In genomic region chr14:76278751-76279450, GRCm38 (mm10) we compare ENCODE assay signal across 25 mouse cellular contexts.
DNase-seq lines count a peak whose midpoint lies in the region; ATAC-seq and TF ChIP-seq lines count a peak whose summit lies in the region.
"Had no signal": no experiment of that assay in that cellular context is flagged by ENCODE, and none has a peak within 500 bp of the region (broad histone marks: within the 10 kb centered on the region; RNA-seq: fewer than 3 reads in every experiment).

No protein-coding gene starts in this region.

- peak overlapping the region; percentile 11 for H3K4me3 ChIP-seq in megakaryocyte, embryonic 14.5 days (replicated peaks)
- H3K4me3 ChIP-seq: heart, embryonic 15.5 days; limb, embryonic 13.5 days; liver, embryonic 13.5 days; lung, embryonic 15.5 days; midbrain, embryonic 15.5 days; neural tube, embryonic 13.5 days had no signal

- peak; percentile 14 for DNase-seq in adrenal gland, postnatal 14 days
- DNase-seq in adrenal gland, adult 8-10 months, result no peak
- peak; percentile 96 for DNase-seq in Patski (ENCODE audit: low read depth, low spot score)
- no peak for DNase-seq in left cerebral cortex, postnatal 10 days (ENCODE audit: extremely low spot score in 1 of 2, low spot score in 2 of 2)
- DNase-seq in B cell, adult 2 months, result no peak
- no peak for DNase-seq in cerebellum, postnatal 25 days
- DNase-seq: cerebellum, adult 11 months; cerebellum, adult 9-11 months; gastrocnemius, postnatal 36 days; heart, postnatal 36 days; kidney, adult 9 months; kidney, postnatal 14 days; liver, embryonic 13.5 days; lung, postnatal 36 days; retina, postnatal 1 day; right cerebral cortex, postnatal 25 days; spleen, adult 18-20 months; thymus, postnatal 25 days had no signal

- H3K27me3 ChIP-seq in megakaryocyte, embryonic 14.5 days (replicated peaks), result no peaks in the 10 kb centered on the region
- no peaks in the 10 kb centered on the region for H3K27me3 ChIP-seq in Patski
- H3K27me3 ChIP-seq: heart, embryonic 15.5 days; limb, embryonic 13.5 days; liver, embryonic 13.5 days; lung, embryonic 15.5 days; midbrain, embryonic 15.5 days; neural tube, embryonic 13.5 days had no signal

- POLR2A ChIA-PET in Patski (lab: Charles Lee), result interaction anchor here (1.0 kb wide), 1 partner anchor 17 kb away, joined by 3 read pairs; no protein-coding TSS in a partner anchor

- no peak for TF ChIP-seq CTCF in Patski (IDR thresholded peaks at IDR 0.05)

- intact Hi-C loops in left cerebral cortex, postnatal 10 days (cut with DNase I), result no loop called here

- in situ Hi-C loops in Patski (cut with MboI; ENCODE audit: low pct_unique_long_range_greater_than_20kb), result no loop called here

- CTCF ChIA-PET in Patski (lab: Charles Lee), result no interaction called here

- no peak for ATAC-seq in megakaryocyte, adult 5-6 weeks (ENCODE audit: poor library complexity, severe bottlenecking)
- peak; percentile 95 for ATAC-seq in Patski
- ATAC-seq: midbrain, embryonic 15.5 days had no signal

- no peaks in the 10 kb centered on the region for H3K4me1 ChIP-seq in megakaryocyte, embryonic 14.5 days

- H3K9me3 ChIP-seq in megakaryocyte, embryonic 14.5 days, result peaks cover 19% of the 10 kb centered on the region
- H3K9me3 ChIP-seq: heart, embryonic 15.5 days; limb, embryonic 13.5 days; liver, embryonic 13.5 days; lung, embryonic 15.5 days; neural tube, embryonic 13.5 days had no signal

- no peaks in the 10 kb centered on the region for H3K36me3 ChIP-seq in megakaryocyte, embryonic 14.5 days (replicated peaks; ENCODE audit: low read length)
- H3K36me3 ChIP-seq: heart, embryonic 15.5 days; limb, embryonic 13.5 days; liver, embryonic 13.5 days; lung, embryonic 15.5 days; midbrain, embryonic 15.5 days; neural tube, embryonic 13.5 days had no signal

Comparison
In these comparisons a context has a peak if more than half of its experiments do, and no peak if none do; other contexts are left out.
1. DNase-seq: peak in adrenal gland, postnatal 14 days (single experiment) and Patski (single experiment); none in adrenal gland, adult 8-10 months (single experiment), left cerebral cortex, postnatal 10 days (0 of 2), B cell, adult 2 months (0 of 2) and cerebellum, postnatal 25 days (0 of 2).